ENCODE assay signal across 8 mouse cellular contexts in genomic region chr5:122379374-122380155, GRCm38 (mm10). TPM values are rescaled to one million over a fixed set of nuclear protein-coding genes. Genes with fewer than 3 reads are reported as not detected.
DNase-seq lines count a peak whose midpoint lies in the region; ATAC-seq and TF ChIP-seq lines count a peak whose summit lies in the region.

No protein-coding gene starts in this region.

- no peak overlapping the region for H3K4me2 ChIP-seq in heart, embryonic 12.5 days
- H3K4me2 ChIP-seq in heart, embryonic 11.5 days = no peak overlapping the region
- no peak overlapping the region for H3K4me2 ChIP-seq in intestine, postnatal 0 days (replicated peaks; ENCODE audit: low read depth)
- no peak overlapping the region for H3K4me2 ChIP-seq in midbrain, embryonic 11.5 days

- H3K4me3 ChIP-seq in heart, embryonic 12.5 days = no peak overlapping the region
- H3K4me3 ChIP-seq in heart, embryonic 11.5 days (ENCODE audit: low read depth, low read length) = no peak overlapping the region
- no peak overlapping the region for H3K4me3 ChIP-seq in intestine, postnatal 0 days (ENCODE audit: low read depth, low read length)
- no peak overlapping the region for H3K4me3 ChIP-seq in midbrain, embryonic 11.5 days (ENCODE audit: low read depth, low read length)

- peak; percentile 53; the same call in 1 of the 2 replicates for ATAC-seq in heart, embryonic 12.5 days (ENCODE audit: insufficient number of reproducible peaks, low FRiP score)
- ATAC-seq in heart, embryonic 11.5 days (replicated peaks; ENCODE audit: insufficient number of reproducible peaks, low FRiP score, low TSS enrichment) = no peak
- peak; percentile 53 for ATAC-seq in intestine, postnatal 0 days
- peak; percentile 52; the same call in 1 of the 2 replicates for ATAC-seq in midbrain, embryonic 11.5 days (ENCODE audit: low FRiP score)

- H3K4me1 ChIP-seq in heart, embryonic 12.5 days (replicated peaks) = peaks cover 4% of the 10 kb centered on the region; the same call in 1 of the 2 replicates
- no peaks in the 10 kb centered on the region for H3K4me1 ChIP-seq in heart, embryonic 11.5 days (ENCODE audit: control insufficient read depth, insufficient read depth, low read length)
- H3K4me1 ChIP-seq in intestine, postnatal 0 days (replicated peaks; ENCODE audit: control insufficient read depth, insufficient read depth, low read length) = no peaks in the 10 kb centered on the region
- H3K4me1 ChIP-seq in midbrain, embryonic 11.5 days (ENCODE audit: control insufficient read depth, insufficient read depth, low read length) = no peaks in the 10 kb centered on the region

- 57% methylated on average over 11 of the region's 11 CpGs for WGBS in heart, embryonic 12.5 days
- 59% methylated on average over 11 of the region's 11 CpGs for WGBS in heart, embryonic 11.5 days (ENCODE audit: insufficient replicate concordance)
- WGBS in intestine, postnatal 0 days = 51% methylated on average over 11 of the region's 11 CpGs
- WGBS in midbrain, embryonic 11.5 days = 56% methylated on average over 11 of the region's 11 CpGs

- peak; percentile 83 to 93 for DNase-seq in cerebellum, postnatal 14 days
- peak; percentile 67 to 68 for DNase-seq in frontal cortex, postnatal 25 days (ENCODE audit: low spot score in 2 of 2)
- peak; percentile 64 to 79 for DNase-seq in left cerebral cortex, postnatal 36 days (ENCODE audit: low spot score in 2 of 2)
- peak; percentile 98 for DNase-seq in midbrain, embryonic 11.5 days (ENCODE audit: low spot score, missing footprints)
- peak; percentile 58 for DNase-seq in spleen, adult 12 weeks (ENCODE audit: low spot score)

- intact Hi-C loops in left cerebral cortex, postnatal 36 days (cut with DNase I) = no loop called here

- H3K9me3 ChIP-seq in heart, embryonic 12.5 days (replicated peaks) = no peaks in the 10 kb centered on the region
- H3K9me3 ChIP-seq in heart, embryonic 11.5 days (replicated peaks; ENCODE audit: control insufficient read depth, low read length) = no peaks in the 10 kb centered on the region
- no peaks in the 10 kb centered on the region for H3K9me3 ChIP-seq in intestine, postnatal 0 days (ENCODE audit: control insufficient read depth)
- no peaks in the 10 kb centered on the region for H3K9me3 ChIP-seq in midbrain, embryonic 11.5 days (ENCODE audit: control insufficient read depth, low read length)

- H3K27me3 ChIP-seq in heart, embryonic 12.5 days (replicated peaks) = no peaks in the 10 kb centered on the region
- no peaks in the 10 kb centered on the region for H3K27me3 ChIP-seq in heart, embryonic 11.5 days (ENCODE audit: control insufficient read depth, insufficient read depth, low read length)
- no peaks in the 10 kb centered on the region for H3K27me3 ChIP-seq in intestine, postnatal 0 days (replicated peaks; ENCODE audit: control insufficient read depth, insufficient read depth, low read length)
- no peaks in the 10 kb centered on the region for H3K27me3 ChIP-seq in midbrain, embryonic 11.5 days (ENCODE audit: control insufficient read depth, insufficient read depth, low read length)

- no peak overlapping the region for H3K27ac ChIP-seq in heart, embryonic 12.5 days (ENCODE audit: poor library complexity, severe bottlenecking)
- H3K27ac ChIP-seq in heart, embryonic 11.5 days (ENCODE audit: low read depth, low read length) = no peak overlapping the region
- no peak overlapping the region for H3K27ac ChIP-seq in intestine, postnatal 0 days (ENCODE audit: low read depth, low read length)
- H3K27ac ChIP-seq in midbrain, embryonic 11.5 days (ENCODE audit: low read depth, low read length) = no peak overlapping the region

- peak; percentile 94 for TF ChIP-seq CTCF in intestine, postnatal 0 days (IDR thresholded peaks at IDR 0.05; ENCODE audit: low read depth)

- no peak overlapping the region for H3K9ac ChIP-seq in heart, embryonic 12.5 days
- H3K9ac ChIP-seq in heart, embryonic 11.5 days (ENCODE audit: low read depth, low read length) = no peak overlapping the region
- no peak overlapping the region for H3K9ac ChIP-seq in intestine, postnatal 0 days (ENCODE audit: low read depth, low read length)
- H3K9ac ChIP-seq in midbrain, embryonic 11.5 days (ENCODE audit: low read length) = no peak overlapping the region

- H3K36me3 ChIP-seq in heart, embryonic 12.5 days = peaks cover 56% of the 10 kb centered on the region
- H3K36me3 ChIP-seq in heart, embryonic 11.5 days (ENCODE audit: control insufficient read depth, insufficient read depth, low read length) = peaks cover 21% of the 10 kb centered on the region
- peaks cover 38% of the 10 kb centered on the region for H3K36me3 ChIP-seq in intestine, postnatal 0 days (ENCODE audit: control insufficient read depth, insufficient read depth)
- H3K36me3 ChIP-seq in midbrain, embryonic 11.5 days (ENCODE audit: control insufficient read depth, insufficient read depth, low read length) = peaks cover 6% of the 10 kb centered on the region

RNA-seq across cellular contexts. Expression of gene Fam216a, which starts 7.4 kb away (rescaled TPM):
- 59.3 and 64.2 TPM in 2 replicates for polyA plus RNA-seq in heart, embryonic 12.5 days (2016; fragmentation: Nextera tagmentation; extraction: Ambion mirVana)
- 67.4 TPM in 2 replicates for polyA plus RNA-seq in heart, embryonic 11.5 days (2014; fragmentation: Nextera tagmentation; extraction: Ambion mirVana)
- 15.1 and 15.9 TPM in 2 replicates for polyA plus RNA-seq in intestine, postnatal 0 days (2015; fragmentation: Nextera tagmentation; extraction: Ambion mirVana)
- 10 to 100 TPM; 69.7 to 73.1 TPM for total RNA-seq in left cerebral cortex, postnatal 36 days (2021)
- 113 and 116 TPM in 2 replicates for polyA plus RNA-seq in midbrain, embryonic 11.5 days (2014; fragmentation: Nextera tagmentation; extraction: Ambion mirVana)

RNA-seq across cellular contexts. Expression of gene Gpn3, which starts 7.9 kb away (rescaled TPM):
- 58.7 and 59.1 TPM in 2 replicates for polyA plus RNA-seq in heart, embryonic 12.5 days (2016; fragmentation: Nextera tagmentation; extraction: Ambion mirVana)
- 63.1 and 67.2 TPM in 2 replicates for polyA plus RNA-seq in heart, embryonic 11.5 days (2014; fragmentation: Nextera tagmentation; extraction: Ambion mirVana)
- 34.1 and 37.3 TPM in 2 replicates for polyA plus RNA-seq in intestine, postnatal 0 days (2015; fragmentation: Nextera tagmentation; extraction: Ambion mirVana)
- 10 to 100 TPM; 24.4 to 25.7 TPM for total RNA-seq in left cerebral cortex, postnatal 36 days (2021)
- polyA plus RNA-seq in midbrain, embryonic 11.5 days (2014; fragmentation: Nextera tagmentation; extraction: Ambion mirVana) = 61.2 and 64.9 TPM in 2 replicates

RNA-seq across cellular contexts. Expression of gene Arpc3, which starts 12.1 kb away (rescaled TPM):
- 105 and 109 TPM in 2 replicates for polyA plus RNA-seq in heart, embryonic 12.5 days (2016; fragmentation: Nextera tagmentation; extraction: Ambion mirVana)
- polyA plus RNA-seq in heart, embryonic 11.5 days (2014; fragmentation: Nextera tagmentation; extraction: Ambion mirVana) = 39.3 and 81.8 TPM in 2 replicates
- polyA plus RNA-seq in intestine, postnatal 0 days (2015; fragmentation: Nextera tagmentation; extraction: Ambion mirVana) = 166 and 171 TPM in 2 replicates
- 100 to 1,000 TPM; 211 to 225 TPM for total RNA-seq in left cerebral cortex, postnatal 36 days (2021)
- polyA plus RNA-seq in midbrain, embryonic 11.5 days (2014; fragmentation: Nextera tagmentation; extraction: Ambion mirVana) = 61.7 and 65.3 TPM in 2 replicates

RNA-seq across cellular contexts. Expression of gene Vps29, which starts 25.4 kb away (rescaled TPM):
- polyA plus RNA-seq in heart, embryonic 12.5 days (2016; fragmentation: Nextera tagmentation; extraction: Ambion mirVana) = 219 and 232 TPM in 2 replicates
- 241 and 245 TPM in 2 replicates for polyA plus RNA-seq in heart, embryonic 11.5 days (2014; fragmentation: Nextera tagmentation; extraction: Ambion mirVana)
- 333 and 338 TPM in 2 replicates for polyA plus RNA-seq in intestine, postnatal 0 days (2015; fragmentation: Nextera tagmentation; extraction: Ambion mirVana)
- total RNA-seq in left cerebral cortex, postnatal 36 days (2021) = 100 to 1,000 TPM; 185 to 191 TPM
- 211 and 215 TPM in 2 replicates for polyA plus RNA-seq in midbrain, embryonic 11.5 days (2014; fragmentation: Nextera tagmentation; extraction: Ambion mirVana)

RNA-seq across cellular contexts. Expression of gene Rad9b, which starts 25.5 kb away (rescaled TPM):
- 7.8 and 9.1 TPM in 2 replicates for polyA plus RNA-seq in heart, embryonic 12.5 days (2016; fragmentation: Nextera tagmentation; extraction: Ambion mirVana)
- polyA plus RNA-seq in heart, embryonic 11.5 days (2014; fragmentation: Nextera tagmentation; extraction: Ambion mirVana) = 4.5 and 5.0 TPM in 2 replicates
- polyA plus RNA-seq in intestine, postnatal 0 days (2015; fragmentation: Nextera tagmentation; extraction: Ambion mirVana) = 4.6 and 4.9 TPM in 2 replicates
- 1 to 10 TPM; 2.8 to 4.6 TPM for total RNA-seq in left cerebral cortex, postnatal 36 days (2021)
- polyA plus RNA-seq in midbrain, embryonic 11.5 days (2014; fragmentation: Nextera tagmentation; extraction: Ambion mirVana) = 9.7 and 11.1 TPM in 2 replicates
